8 mouse cellular contexts compared by ENCODE assay signal in genomic region chr6:38531211-38531820, GRCm38 (mm10). TPM values are rescaled to one million over a fixed set of nuclear protein-coding genes. Genes with fewer than 3 reads are reported as not detected.
DNase-seq lines count a peak whose midpoint lies in the region; ATAC-seq and TF ChIP-seq lines count a peak whose summit lies in the region.

No protein-coding gene starts in this region.

- peak; percentile 34 for DNase-seq in forebrain, embryonic 14.5 days (ENCODE audit: low spot score)
- no peak for DNase-seq in forebrain, embryonic 10.5 days (ENCODE audit: extremely low spot score, low spot score)
- DNase-seq in urinary bladder, postnatal 14 days (ENCODE audit: low spot score): peak; percentile 15
- no peak for DNase-seq in urinary bladder, postnatal 25 days (ENCODE audit: low spot score)
- no peak for DNase-seq in heart, postnatal 0 days (ENCODE audit: low spot score)
- DNase-seq in lung, postnatal 36 days: peak; percentile 66
- DNase-seq in testis, postnatal 14 days (ENCODE audit: low spot score): no peak

- H3K4me2 ChIP-seq in forebrain, embryonic 14.5 days (ENCODE audit: low read length): no peak overlapping the region
- no peak overlapping the region for H3K4me2 ChIP-seq in heart, postnatal 0 days (ENCODE audit: low read depth, low read length)
- no peak overlapping the region for H3K4me2 ChIP-seq in neural tube, embryonic 15.5 days

- peak; percentile 62 for TF ChIP-seq CTCF in heart, postnatal 0 days (IDR thresholded peaks at IDR 0.05; ENCODE audit: low read depth)

- H3K36me3 ChIP-seq in forebrain, embryonic 14.5 days (ENCODE audit: control insufficient read depth, insufficient read depth, low read length): no peaks in the 10 kb centered on the region
- no peaks in the 10 kb centered on the region for H3K36me3 ChIP-seq in forebrain, embryonic 10.5 days (replicated peaks)
- no peaks in the 10 kb centered on the region for H3K36me3 ChIP-seq in heart, postnatal 0 days (replicated peaks; ENCODE audit: control insufficient read depth, insufficient read depth, low read length)
- H3K36me3 ChIP-seq in neural tube, embryonic 15.5 days: no peaks in the 10 kb centered on the region

- TF ChIP-seq EP300 in heart, postnatal 0 days (IDR thresholded peaks at IDR 0.05; ENCODE audit: low read depth): no peak

- no peaks in the 10 kb centered on the region for H3K4me1 ChIP-seq in forebrain, embryonic 14.5 days (ENCODE audit: control insufficient read depth, insufficient read depth, low read length)
- peaks cover 25% of the 10 kb centered on the region for H3K4me1 ChIP-seq in forebrain, embryonic 10.5 days
- H3K4me1 ChIP-seq in heart, postnatal 0 days (ENCODE audit: control insufficient read depth, insufficient read depth): peaks cover 11% of the 10 kb centered on the region
- peaks cover 17% of the 10 kb centered on the region for H3K4me1 ChIP-seq in neural tube, embryonic 15.5 days

- no peak for ATAC-seq in forebrain, embryonic 14.5 days
- ATAC-seq in heart, postnatal 0 days (ENCODE audit: insufficient read depth, low read depth): no peak
- no peak for ATAC-seq in neural tube, embryonic 15.5 days (ENCODE audit: low FRiP score)

- H3K27me3 ChIP-seq in forebrain, embryonic 14.5 days (replicated peaks; ENCODE audit: control insufficient read depth, insufficient read depth, low read length): no peaks in the 10 kb centered on the region
- H3K27me3 ChIP-seq in forebrain, embryonic 10.5 days (ENCODE audit: poor library complexity, severe bottlenecking): no peaks in the 10 kb centered on the region
- no peaks in the 10 kb centered on the region for H3K27me3 ChIP-seq in heart, postnatal 0 days (ENCODE audit: control insufficient read depth, insufficient read depth, low read length)
- no peaks in the 10 kb centered on the region for H3K27me3 ChIP-seq in neural tube, embryonic 15.5 days (replicated peaks)

- H3K27ac ChIP-seq in forebrain, embryonic 14.5 days (ENCODE audit: low read depth, low read length): no peak overlapping the region
- no peak overlapping the region for H3K27ac ChIP-seq in forebrain, embryonic 10.5 days
- no peak overlapping the region for H3K27ac ChIP-seq in heart, postnatal 0 days (ENCODE audit: low read depth)
- H3K27ac ChIP-seq in neural tube, embryonic 15.5 days (replicated peaks): no peak overlapping the region

- H3K4me3 ChIP-seq in forebrain, embryonic 14.5 days (ENCODE audit: low read depth, low read length): no peak overlapping the region
- no peak overlapping the region for H3K4me3 ChIP-seq in forebrain, embryonic 10.5 days
- H3K4me3 ChIP-seq in heart, postnatal 0 days (ENCODE audit: low read depth, low read length): no peak overlapping the region
- no peak overlapping the region for H3K4me3 ChIP-seq in neural tube, embryonic 15.5 days (replicated peaks)

- no peak overlapping the region for H3K9ac ChIP-seq in forebrain, embryonic 14.5 days (ENCODE audit: low read length)
- H3K9ac ChIP-seq in heart, postnatal 0 days (replicated peaks; ENCODE audit: low read depth, low read length): no peak overlapping the region
- no peak overlapping the region for H3K9ac ChIP-seq in neural tube, embryonic 15.5 days (replicated peaks)

- WGBS in forebrain, embryonic 14.5 days: 68% methylated on average over 5 of the region's 5 CpGs
- WGBS in forebrain, embryonic 10.5 days: 63% methylated on average over 5 of the region's 5 CpGs
- 48% methylated on average over 5 of the region's 5 CpGs for WGBS in heart, postnatal 0 days
- WGBS in neural tube, embryonic 15.5 days: 67% methylated on average over 5 of the region's 5 CpGs

- H3K9me3 ChIP-seq in forebrain, embryonic 14.5 days (replicated peaks; ENCODE audit: control insufficient read depth, low read length): no peaks in the 10 kb centered on the region
- no peaks in the 10 kb centered on the region for H3K9me3 ChIP-seq in forebrain, embryonic 10.5 days
- H3K9me3 ChIP-seq in heart, postnatal 0 days (replicated peaks; ENCODE audit: control insufficient read depth, low read length): no peaks in the 10 kb centered on the region
- H3K9me3 ChIP-seq in neural tube, embryonic 15.5 days (replicated peaks): no peaks in the 10 kb centered on the region

RNA-seq across cellular contexts. Expression of gene Fmc1, which starts 2.0 kb away (rescaled TPM):
- 152 and 179 TPM in 2 replicates for polyA plus RNA-seq in forebrain, embryonic 14.5 days (2014; fragmentation: Nextera tagmentation; extraction: Ambion mirVana)
- polyA plus RNA-seq in forebrain, embryonic 10.5 days (2016; fragmentation: Nextera tagmentation; extraction: Ambion mirVana): 122 and 125 TPM in 2 replicates
- total RNA-seq in heart, postnatal 0 days (2014; rRNA removed; ENCODE audit: low replicate concordance): 119 and 185 TPM in 2 replicates
- polyA plus RNA-seq in heart, postnatal 0 days (2015; fragmentation: Nextera tagmentation; extraction: Ambion mirVana): 453 and 460 TPM in 2 replicates
- polyA plus RNA-seq in neural tube, embryonic 15.5 days (2015; fragmentation: Nextera tagmentation; extraction: Ambion mirVana): 218 and 249 TPM in 2 replicates

RNA-seq across cellular contexts. Expression of gene Luc7l2, which starts 19.8 kb away (rescaled TPM):
- polyA plus RNA-seq in forebrain, embryonic 14.5 days (2014; fragmentation: Nextera tagmentation; extraction: Ambion mirVana): 22.8 and 32.5 TPM in 2 replicates
- polyA plus RNA-seq in forebrain, embryonic 10.5 days (2016; fragmentation: Nextera tagmentation; extraction: Ambion mirVana): 34.7 and 36.8 TPM in 2 replicates
- 41.0 and 55.8 TPM in 2 replicates for total RNA-seq in heart, postnatal 0 days (2014; rRNA removed; ENCODE audit: low replicate concordance)
- 23.4 and 23.5 TPM in 2 replicates for polyA plus RNA-seq in heart, postnatal 0 days (2015; fragmentation: Nextera tagmentation; extraction: Ambion mirVana)
- 42.1 and 48.2 TPM in 2 replicates for polyA plus RNA-seq in neural tube, embryonic 15.5 days (2015; fragmentation: Nextera tagmentation; extraction: Ambion mirVana)

Comparison
In these comparisons a context has a peak if more than half of its experiments do, and no peak if none do; other contexts are left out.
1. DNase-seq: peak in forebrain, embryonic 14.5 days (single experiment), urinary bladder, postnatal 14 days (single experiment) and lung, postnatal 36 days (single experiment); none in forebrain, embryonic 10.5 days (single experiment), urinary bladder, postnatal 25 days (single experiment), heart, postnatal 0 days (single experiment) and testis, postnatal 14 days (single experiment).